Mouse (Mus musculus) Muller cell, postnatal 12 days (primary cell): ENCODE data around the gene Spag8.

Source experiments
- DNase-seq: peaks from one replicate; pipeline ENCODE4 v3.0.0-alpha.2; 2015; ENCODE audit errors: inconsistent ontology term

The Spag8 gene

GRCm38 (mm10) chr4:43653161-43654015 lies at the start of gene Spag8:
Gene Spag8, minus strand, starts transcription at chr4:43653594.
- peak; percentile 16 for DNase-seq

- DNase-seq = no peak
Observed at GRCm38 (mm10) chr4:43700707-43701106, 47.3 kb upstream of the Spag8 start, which contains the start of gene Olfr70. Gene Olfr70, minus strand, starts transcription at chr4:43700807.

GRCm38 (mm10) chr4:43696561-43696960 lies 43.2 kb upstream of the Spag8 start:
- peak; percentile 51 for DNase-seq

GRCm38 (mm10) chr4:43695249-43695671 lies 41.9 kb upstream of the Spag8 start:
- DNase-seq = peak; percentile 11

- no peak for DNase-seq
Observed at GRCm38 (mm10) chr4:43694439-43695248, 41.2 kb upstream of the Spag8 start.

GRCm38 (mm10) chr4:43693806-43694241 lies 40.4 kb upstream of the Spag8 start:
- DNase-seq = peak; percentile 58

GRCm38 (mm10) chr4:43691026-43691425 lies 37.6 kb upstream of the Spag8 start:
- DNase-seq = no peak

- no peak for DNase-seq
Observed at GRCm38 (mm10) chr4:43690021-43690420, 36.6 kb upstream of the Spag8 start.

- DNase-seq = no peak
Observed at GRCm38 (mm10) chr4:43679416-43680043, 26.1 kb upstream of the Spag8 start.

- no peak for DNase-seq
Observed at GRCm38 (mm10) chr4:43678541-43678940, 25.1 kb upstream of the Spag8 start.

- DNase-seq = no peak
Observed at GRCm38 (mm10) chr4:43675608-43676007, 22.2 kb upstream of the Spag8 start.

GRCm38 (mm10) chr4:43674974-43675373 lies 21.6 kb upstream of the Spag8 start:
- no peak for DNase-seq

GRCm38 (mm10) chr4:43673703-43674102 lies 20.3 kb upstream of the Spag8 start:
- DNase-seq = no peak

GRCm38 (mm10) chr4:43672070-43672469 lies 18.7 kb upstream of the Spag8 start:
- peak; percentile 81 for DNase-seq

GRCm38 (mm10) chr4:43669428-43669794 lies 16.0 kb upstream of the Spag8 start:
- peak; percentile 88 for DNase-seq

GRCm38 (mm10) chr4:43668782-43669427 lies 15.5 kb upstream of the Spag8 start, which contains the start of the genes Tmem8b and Fam221b:
Gene Tmem8b, plus strand, starts transcription at chr4:43668971.
Gene Fam221b, minus strand, starts transcription at chr4:43669145.
- DNase-seq = peak; percentile 92

GRCm38 (mm10) chr4:43666412-43666811 lies 13.0 kb upstream of the Spag8 start:
- no peak for DNase-seq

GRCm38 (mm10) chr4:43657146-43657545 lies 3.8 kb upstream of the Spag8 start:
- peak; percentile 6 for DNase-seq

- DNase-seq = peak; percentile 99
Observed at GRCm38 (mm10) chr4:43656339-43657109, 3.1 kb upstream of the Spag8 start, which contains the start of gene Hint2. Gene Hint2, minus strand, starts transcription at chr4:43656466.

GRCm38 (mm10) chr4:43655656-43656338 lies 2.4 kb upstream of the Spag8 start:
- DNase-seq = no peak
